Mouse (Mus musculus): ENCODE measurements around the gene Peg3.

- TF ChIP-seq CTCF (IDR thresholded peaks at IDR 0.05; ENCODE audit: extremely low read depth, insufficient read depth, low read length) (0 out of 2 replicates have a peak, but pooled peaks have one; percentile 13), POLR2A (IDR thresholded peaks at IDR 0.05; ENCODE audit: extremely low read depth, insufficient read depth, low read length) (no peak)
These were observed 70.6 kb downstream of the Peg3 start for GRCm38 (mm10) chr7:6659605-6660004.

All from cortical plate, adult 2 months (tissue).